Mouse (Mus musculus) gonadal fat pad, adult 2 months (tissue): ENCODE measurements around the gene Ifna7. TPM values are rescaled to one million over a fixed set of nuclear protein-coding genes. Genes with fewer than 3 reads are reported as not detected.

ENCODE experiments used
- DNase-seq: peaks from one replicate; pipeline ENCODE4 v3.0.0-alpha.2; 2012; ENCODE audit warnings: low read depth
- polyA plus RNA-seq: library from polyadenylated mRNA; depleted of rRNA; stranded (reverse); fragments of >200 nt; gene quantifications from 2 replicates; pipeline ENCODE4 v1.2.3, GENCODE M21; 2012; rRNA removed

Ifna7 gene
- polyA plus RNA-seq, 1 experiment: not detected

- no peak for DNase-seq
These were observed 24.0 kb downstream of the Ifna7 start for GRCm38 (mm10) chr4:88840058-88840457.

- no peak for DNase-seq
These were observed 25.4 kb downstream of the Ifna7 start, which contains the start of gene Ifna4 for GRCm38 (mm10) chr4:88841438-88841911. Ifna4 (plus strand) TSS chr4:88841861.

DNA sequence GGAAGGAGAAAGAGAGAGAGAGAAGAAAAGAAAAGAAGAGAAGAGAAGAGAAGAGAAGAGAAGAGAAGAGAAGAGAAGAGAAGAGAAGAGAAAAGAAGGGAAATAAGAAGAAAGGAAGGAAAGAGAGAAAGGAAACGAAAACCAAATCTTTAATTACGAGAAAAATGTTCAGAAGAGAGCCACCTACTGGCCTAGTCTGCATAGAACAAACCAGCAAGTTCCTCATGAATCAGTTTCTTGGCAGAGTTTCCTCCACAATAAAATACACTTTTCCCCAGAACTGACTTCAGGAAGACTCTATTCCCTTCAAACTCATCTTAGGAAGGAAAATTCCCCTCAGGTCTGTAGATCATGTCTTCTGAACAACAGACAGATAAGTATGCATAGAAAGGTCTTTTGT, 29.3 kb downstream of the Ifna7 start:
- no peak for DNase-seq

- DNase-seq: no peak
These were observed 33.7 kb downstream of the Ifna7 start, which contains the start of gene Ifna1 for GRCm38 (mm10) chr4:88849698-88850097. Ifna1 (plus strand) TSS chr4:88850087.

GRCm38 (mm10) chr4:88851026-88851763, 35.2 kb downstream of the Ifna7 start:
- no peak for DNase-seq

- no peak for DNase-seq
These were observed 43.2 kb downstream of the Ifna7 start for GRCm38 (mm10) chr4:88859214-88859613.

DNA sequence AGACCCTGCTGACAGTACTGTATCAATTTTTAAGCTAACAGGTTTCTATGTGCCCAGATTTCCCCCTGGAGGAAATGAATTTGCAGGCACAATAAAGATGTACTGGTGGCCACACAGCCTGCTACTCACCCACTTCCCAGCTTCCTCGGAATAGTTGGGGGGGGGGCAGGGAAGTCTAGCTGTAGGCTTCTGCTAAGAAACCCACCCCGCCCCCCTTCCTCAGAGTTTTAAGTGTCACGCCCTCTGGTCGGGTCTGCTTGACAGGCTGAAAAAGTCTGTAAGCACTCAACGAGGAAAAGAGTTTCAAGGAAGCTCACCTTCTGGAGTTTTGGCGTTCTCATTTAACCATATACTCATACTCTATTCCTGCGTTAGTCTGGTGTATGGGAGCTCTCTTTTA, 47.3 kb downstream of the Ifna7 start:
- DNase-seq: no peak

DNA sequence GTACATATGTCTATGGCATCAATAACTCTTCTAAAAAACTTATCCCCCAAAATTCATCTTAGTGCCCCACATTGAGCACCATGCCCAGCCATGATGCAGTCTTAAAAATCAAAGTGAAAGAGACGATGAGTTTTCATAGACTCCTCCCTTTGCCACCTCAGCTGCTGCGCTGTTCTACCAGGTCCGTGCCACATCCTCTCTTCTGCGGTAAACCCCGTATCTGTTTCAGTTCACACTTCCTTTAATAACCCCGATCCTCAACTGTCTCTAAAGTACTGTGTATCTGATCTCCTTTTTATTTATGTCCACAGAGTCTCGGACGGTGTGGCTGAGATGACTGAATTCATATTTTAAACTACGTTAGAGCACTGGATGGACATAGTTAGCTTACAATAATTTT, 48.6 kb downstream of the Ifna7 start:
- no peak for DNase-seq

- DNase-seq: no peak
These were observed 49.1 kb downstream of the Ifna7 start for GRCm38 (mm10) chr4:88865011-88865569.

Other genes starting within 250 kb of the Ifna7 start
- not detected in 2 replicates for gene Ifna14, start 244.4 kb upstream of the Ifna7 start, polyA plus RNA-seq
- gene Ifna9, start 223.8 kb upstream of the Ifna7 start, polyA plus RNA-seq: not detected in 2 replicates
- gene Ifna12, start 212.9 kb upstream of the Ifna7 start, polyA plus RNA-seq: not detected in 2 replicates
- gene C87499, start 181.8 kb upstream of the Ifna7 start, polyA plus RNA-seq: not detected in 2 replicates
- not detected in 2 replicates for gene Ifna13, start 171.8 kb upstream of the Ifna7 start, polyA plus RNA-seq
- not detected in 2 replicates for gene Ifna16, start 139.3 kb upstream of the Ifna7 start, polyA plus RNA-seq
- not detected in 2 replicates for gene Ifna2, start 132.3 kb upstream of the Ifna7 start, polyA plus RNA-seq
- not detected in 2 replicates for gene Ifnab, start 124.9 kb upstream of the Ifna7 start, polyA plus RNA-seq
- 0.84 and 0.86 TPM in 2 replicates for gene Gm26566, start 94.4 kb upstream of the Ifna7 start, polyA plus RNA-seq
- gene Klhl9, start 93.8 kb upstream of the Ifna7 start, polyA plus RNA-seq: 14.9 and 20.2 TPM in 2 replicates
- gene Gm13271, start 61.4 kb upstream of the Ifna7 start, polyA plus RNA-seq: 0.35 TPM in 1 of 2 replicates, not detected in the other
- gene Gm13283, start 56.1 kb upstream of the Ifna7 start, polyA plus RNA-seq: not detected in 2 replicates
- not detected in 2 replicates for gene Gm13290, start 42.4 kb upstream of the Ifna7 start, polyA plus RNA-seq
- gene Gm13289, start 39.3 kb upstream of the Ifna7 start, polyA plus RNA-seq: not detected in 2 replicates
- gene Gm13272, start 36.4 kb upstream of the Ifna7 start, polyA plus RNA-seq: not detected in 2 replicates
- 0.07 TPM in 1 of 2 replicates, not detected in the other for gene Ifnz, start 34.1 kb upstream of the Ifna7 start, polyA plus RNA-seq
- not detected in 2 replicates for gene Gm13276, start 30.5 kb upstream of the Ifna7 start, polyA plus RNA-seq
- gene Gm13277, start 27.6 kb upstream of the Ifna7 start, polyA plus RNA-seq: not detected in 2 replicates
- not detected in 2 replicates for gene Gm13278, start 24.7 kb upstream of the Ifna7 start, polyA plus RNA-seq
- gene Gm13275, start 21.7 kb upstream of the Ifna7 start, polyA plus RNA-seq: not detected in 2 replicates
- gene Gm13279, start 18.8 kb upstream of the Ifna7 start, polyA plus RNA-seq: not detected in 2 replicates
- not detected in 2 replicates for gene Gm13285, start 16.6 kb upstream of the Ifna7 start, polyA plus RNA-seq
- not detected in 2 replicates for gene Gm13287, start 13.0 kb upstream of the Ifna7 start, polyA plus RNA-seq
- gene Gm13288, start 10.7 kb upstream of the Ifna7 start, polyA plus RNA-seq: not detected in 2 replicates
- gene Ifna11, start 3.7 kb downstream of the Ifna7 start, polyA plus RNA-seq: not detected in 2 replicates
- not detected in 2 replicates for gene Ifna6, start 11.2 kb downstream of the Ifna7 start, polyA plus RNA-seq
- gene Ifna5, start 19.3 kb downstream of the Ifna7 start, polyA plus RNA-seq: not detected in 2 replicates
- not detected in 2 replicates for gene Ifna4, start 25.6 kb downstream of the Ifna7 start, polyA plus RNA-seq
- gene Ifna1, start 33.9 kb downstream of the Ifna7 start, polyA plus RNA-seq: not detected in 2 replicates
- gene Ifne, start 64.0 kb downstream of the Ifna7 start, polyA plus RNA-seq: not detected in 2 replicates